Mouse (Mus musculus): ENCODE measurements around the gene Klrg2.

GRCm38 (mm10) chr6:38609892-38610291, 27.1 kb downstream of the Klrg2 start:
- TF ChIP-seq CTCF (IDR thresholded peaks at IDR 0.05; ENCODE audit: borderline replicate concordance, insufficient read depth, low read length) (no peak), POLR2A (IDR thresholded peaks at IDR 0.05; ENCODE audit: low read depth, low read length) (no peak)
